Mouse (Mus musculus): Measurements from ENCODE around the gene Taco1. TPM values are rescaled to one million over a fixed set of nuclear protein-coding genes. Genes with fewer than 3 reads are reported as not detected.

The Taco1 gene
- total RNA-seq, 2 experiments from 2014 or later = 8.9 to 11.1 TPM

Other genes with a start within 250 kb of the Taco1 start
- 0.56 and 1.6 TPM in 2 replicates for gene Cyb561, start 112.7 kb upstream of the Taco1 start, total RNA-seq (2014; fragmentation: Nextera tagmentation)
- gene Cyb561, start 112.7 kb upstream of the Taco1 start, total RNA-seq (2017) = 0.69 and 0.82 TPM in 2 replicates
- not detected in 2 replicates for gene Ace, start 98.1 kb upstream of the Taco1 start, total RNA-seq (2014; fragmentation: Nextera tagmentation)
- gene Ace, start 98.1 kb upstream of the Taco1 start, total RNA-seq (2017) = not detected in 2 replicates
- gene Ace3, start 71.4 kb upstream of the Taco1 start, total RNA-seq (2014; fragmentation: Nextera tagmentation) = not detected in 2 replicates
- not detected in 2 replicates for gene Ace3, start 71.4 kb upstream of the Taco1 start, total RNA-seq (2017)
- 0.21 TPM in 1 of 2 replicates, not detected in the other for gene Kcnh6, start 57.9 kb upstream of the Taco1 start, total RNA-seq (2014; fragmentation: Nextera tagmentation)
- not detected in 2 replicates for gene Kcnh6, start 57.9 kb upstream of the Taco1 start, total RNA-seq (2017)
- gene Dcaf7, start 29.2 kb upstream of the Taco1 start, total RNA-seq (2014; fragmentation: Nextera tagmentation) = 54.6 and 55.2 TPM in 2 replicates
- gene Dcaf7, start 29.2 kb upstream of the Taco1 start, total RNA-seq (2017) = 49.8 and 49.9 TPM in 2 replicates
- 30.4 and 32.1 TPM in 2 replicates for gene Map3k3, start 18.6 kb downstream of the Taco1 start, total RNA-seq (2014; fragmentation: Nextera tagmentation)
- 29.1 and 29.2 TPM in 2 replicates for gene Map3k3, start 18.6 kb downstream of the Taco1 start, total RNA-seq (2017)
- not detected in 2 replicates for gene Gm10840, start 94.8 kb downstream of the Taco1 start, total RNA-seq (2014; fragmentation: Nextera tagmentation)
- gene Gm10840, start 94.8 kb downstream of the Taco1 start, total RNA-seq (2017) = not detected in 2 replicates
- 196 and 197 TPM in 2 replicates for gene Limd2, start 94.8 kb downstream of the Taco1 start, total RNA-seq (2014; fragmentation: Nextera tagmentation)
- 38.1 and 43.1 TPM in 2 replicates for gene Limd2, start 94.8 kb downstream of the Taco1 start, total RNA-seq (2017)
- 40.5 and 42.3 TPM in 2 replicates for gene Strada, start 136.1 kb downstream of the Taco1 start, total RNA-seq (2014; fragmentation: Nextera tagmentation)
- gene Strada, start 136.1 kb downstream of the Taco1 start, total RNA-seq (2017) = 22.2 TPM in 2 replicates
- gene Ccdc47, start 150.3 kb downstream of the Taco1 start, total RNA-seq (2014; fragmentation: Nextera tagmentation) = 30.2 and 56.2 TPM in 2 replicates
- 175 and 181 TPM in 2 replicates for gene Ccdc47, start 150.3 kb downstream of the Taco1 start, total RNA-seq (2017)
- 51.1 and 55.5 TPM in 2 replicates for gene Ddx42, start 150.9 kb downstream of the Taco1 start, total RNA-seq (2014; fragmentation: Nextera tagmentation)
- gene Ddx42, start 150.9 kb downstream of the Taco1 start, total RNA-seq (2017) = 86.8 and 87.9 TPM in 2 replicates
- gene Ftsj3, start 190.0 kb downstream of the Taco1 start, total RNA-seq (2014; fragmentation: Nextera tagmentation) = 60.5 and 82.1 TPM in 2 replicates
- 157 and 194 TPM in 2 replicates for gene Ftsj3, start 190.0 kb downstream of the Taco1 start, total RNA-seq (2017)
- gene Psmc5, start 190.1 kb downstream of the Taco1 start, total RNA-seq (2014; fragmentation: Nextera tagmentation) = 106 and 108 TPM in 2 replicates
- gene Psmc5, start 190.1 kb downstream of the Taco1 start, total RNA-seq (2017) = 108 and 116 TPM in 2 replicates
- 76.4 and 91.7 TPM in 2 replicates for gene Smarcd2, start 206.9 kb downstream of the Taco1 start, total RNA-seq (2014; fragmentation: Nextera tagmentation)
- gene Smarcd2, start 206.9 kb downstream of the Taco1 start, total RNA-seq (2017) = 200 and 221 TPM in 2 replicates
- gene Tcam1, start 210.6 kb downstream of the Taco1 start, total RNA-seq (2014; fragmentation: Nextera tagmentation) = 1.0 and 2.1 TPM in 2 replicates
- 1.4 and 1.9 TPM in 2 replicates for gene Tcam1, start 210.6 kb downstream of the Taco1 start, total RNA-seq (2017)
- gene Gh, start 235.8 kb downstream of the Taco1 start, total RNA-seq (2014; fragmentation: Nextera tagmentation) = not detected in 2 replicates
- not detected in 2 replicates for gene Gh, start 235.8 kb downstream of the Taco1 start, total RNA-seq (2017)
- 52.9 and 54.1 TPM in 2 replicates for gene Cd79b, start 248.7 kb downstream of the Taco1 start, total RNA-seq (2014; fragmentation: Nextera tagmentation)
- gene Cd79b, start 248.7 kb downstream of the Taco1 start, total RNA-seq (2017) = 23.8 and 31.5 TPM in 2 replicates